Mouse (Mus musculus): ENCODE data around the gene Msgn1. TPM values are rescaled to one million over a fixed set of nuclear protein-coding genes. Genes with fewer than 3 reads are reported as not detected.

The Msgn1 gene
- not detected in 2 replicates for polyA plus RNA-seq (2016; fragmentation: Nextera tagmentation; extraction: Ambion mirVana)

DNA sequence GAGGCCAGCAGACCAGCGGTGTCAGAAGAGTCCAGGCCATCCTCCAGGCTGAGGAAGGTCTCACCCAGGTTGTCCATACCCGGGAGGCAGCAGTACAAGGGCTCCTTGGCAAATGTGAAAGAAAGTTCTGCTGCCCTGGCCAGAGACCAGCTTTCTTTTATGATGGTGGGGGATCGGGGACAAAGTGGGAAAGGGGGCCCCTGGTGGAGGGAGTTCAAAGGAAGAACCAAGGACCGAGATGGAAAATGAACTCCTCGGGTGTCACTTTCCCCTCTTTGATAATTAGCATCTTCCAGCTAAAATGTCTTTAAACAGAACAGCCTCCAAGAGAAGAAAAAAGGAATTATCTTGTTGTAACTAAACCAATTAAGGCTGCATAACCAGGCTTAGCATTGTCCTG, at the start of gene Msgn1:
Gene Msgn1 (minus strand): TSS at position 101 of the 400 bp plus-strand sequence.
- H3K9me3 ChIP-seq = no peaks in the 10 kb centered on the region
- peaks cover 9% of the 10 kb centered on the region; the same call in 1 of the 2 replicates for H3K27me3 ChIP-seq (ENCODE audit: poor library complexity, severe bottlenecking)
- DNase-seq (ENCODE audit: extremely low spot score, low spot score) = no peak
- 43% methylated on average over 5 of the region's 5 CpGs for WGBS
- peaks cover 26% of the 10 kb centered on the region for H3K4me1 ChIP-seq
- no peaks in the 10 kb centered on the region for H3K36me3 ChIP-seq (replicated peaks)
- no peak within 1 kb of the TSS for H3K4me3 ChIP-seq
- H3K27ac ChIP-seq = peak within 1 kb of the TSS; percentile 57; the same call in 1 of the 2 replicates

DNA sequence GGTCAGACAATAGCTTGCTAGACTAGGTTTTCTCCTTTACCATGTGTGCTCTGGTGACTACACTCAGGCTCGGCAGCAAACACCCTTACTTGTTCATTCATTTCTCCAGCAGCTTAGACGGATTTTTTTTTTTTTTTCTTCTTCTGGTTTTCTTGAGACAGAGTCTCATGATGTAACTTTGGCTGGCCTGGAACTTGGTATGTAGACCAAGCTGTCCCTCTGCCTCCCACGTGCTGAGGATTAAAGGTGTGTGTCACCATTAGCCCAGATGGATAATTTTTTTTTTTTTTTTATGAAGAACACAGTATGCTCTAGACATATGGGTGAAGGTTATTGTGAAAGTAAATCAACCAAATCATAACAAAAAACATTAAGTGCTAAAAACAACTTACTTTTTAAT, 41.5 kb upstream of the Msgn1 start:
- no peak overlapping the region for H3K4me3 ChIP-seq
- 78% methylated on average over 3 of the region's 3 CpGs for WGBS
- H3K27ac ChIP-seq = no peak overlapping the region
- peaks cover 86% of the 10 kb centered on the region for H3K36me3 ChIP-seq (replicated peaks)
- no peaks in the 10 kb centered on the region for H3K27me3 ChIP-seq (ENCODE audit: poor library complexity, severe bottlenecking)
- DNase-seq (ENCODE audit: extremely low spot score, low spot score) = no peak
- H3K9me3 ChIP-seq = no peaks in the 10 kb centered on the region
- no peaks in the 10 kb centered on the region for H3K4me1 ChIP-seq

DNA sequence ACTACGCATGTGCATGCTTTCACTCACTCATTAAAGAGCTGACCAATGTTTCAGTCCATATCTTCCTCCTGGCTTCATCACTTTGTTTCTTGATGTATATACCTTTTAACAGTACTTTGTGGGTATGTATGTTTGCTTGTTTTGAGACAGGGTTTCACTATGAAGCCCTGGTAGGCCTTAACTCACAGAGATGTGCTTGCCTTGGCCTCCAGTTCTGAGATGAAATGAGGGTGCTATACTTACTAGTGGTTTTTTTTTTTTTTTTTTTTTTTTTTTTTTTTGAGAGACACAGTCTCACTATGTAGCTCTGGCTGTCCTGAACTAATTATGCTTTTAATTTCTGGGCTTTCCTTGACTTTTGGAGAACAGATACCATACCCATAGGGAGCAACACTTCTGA, 38.7 kb upstream of the Msgn1 start:
- DNase-seq (ENCODE audit: extremely low spot score, low spot score) = no peak
- no peaks in the 10 kb centered on the region for H3K9me3 ChIP-seq
- no peak overlapping the region for H3K27ac ChIP-seq
- no peak overlapping the region for H3K4me3 ChIP-seq
- H3K27me3 ChIP-seq (ENCODE audit: poor library complexity, severe bottlenecking) = no peaks in the 10 kb centered on the region
- WGBS = 100% methylated on average over 1 of the region's 1 CpGs
- H3K36me3 ChIP-seq (replicated peaks) = peaks cover 76% of the 10 kb centered on the region
- no peaks in the 10 kb centered on the region for H3K4me1 ChIP-seq

DNA sequence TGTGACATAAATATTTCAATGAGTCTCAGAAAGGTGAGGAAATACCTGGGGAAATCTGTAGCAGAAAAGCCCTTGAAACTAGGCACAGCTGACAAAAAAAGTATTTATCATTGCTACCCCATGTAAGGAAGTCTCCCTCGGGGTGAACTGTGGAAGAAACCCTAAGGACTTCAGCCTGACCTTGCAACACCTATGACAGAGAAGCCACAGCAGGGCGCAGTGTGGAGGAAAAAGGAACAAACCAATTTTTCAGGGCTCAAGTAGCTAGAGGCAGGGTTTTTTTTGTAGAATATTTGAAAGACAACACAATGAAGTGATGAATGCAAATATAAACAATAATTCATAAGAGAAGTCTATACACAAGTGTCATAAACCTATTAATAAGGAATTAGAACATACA, 27.2 kb upstream of the Msgn1 start:
- Histone ChIP-seq H3K4me1 (no peaks in the 10 kb centered on the region), H3K4me3 (no peak overlapping the region), H3K27me3 (ENCODE audit: poor library complexity, severe bottlenecking) (no peaks in the 10 kb centered on the region), H3K36me3 (replicated peaks) (peaks cover 29% of the 10 kb centered on the region), H3K9me3 (no peaks in the 10 kb centered on the region), H3K27ac (no peak overlapping the region)
- WGBS = 83% methylated on average over 2 of the region's 2 CpGs
- no peak for DNase-seq (ENCODE audit: extremely low spot score, low spot score)

DNA sequence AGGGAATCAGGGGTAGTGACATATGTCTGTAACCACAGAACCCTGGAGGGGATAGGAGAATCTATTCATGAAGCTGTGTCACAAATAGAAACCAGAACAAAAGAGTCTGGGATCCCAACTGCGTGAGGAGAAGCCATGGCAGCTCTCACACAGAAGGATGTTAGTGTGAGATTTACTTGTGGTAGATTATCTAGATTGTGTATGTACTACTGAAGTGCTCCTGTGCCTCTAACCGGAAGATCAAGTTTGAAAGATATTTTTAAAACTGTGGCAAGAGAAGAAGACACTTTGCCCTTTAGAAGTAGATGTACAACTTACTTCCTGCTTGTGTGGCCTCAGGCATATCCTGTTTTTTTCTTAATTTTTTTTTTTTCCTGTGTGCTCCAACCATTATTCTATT, 21.5 kb upstream of the Msgn1 start:
- H3K27me3 ChIP-seq (ENCODE audit: poor library complexity, severe bottlenecking) = no peaks in the 10 kb centered on the region

DNA sequence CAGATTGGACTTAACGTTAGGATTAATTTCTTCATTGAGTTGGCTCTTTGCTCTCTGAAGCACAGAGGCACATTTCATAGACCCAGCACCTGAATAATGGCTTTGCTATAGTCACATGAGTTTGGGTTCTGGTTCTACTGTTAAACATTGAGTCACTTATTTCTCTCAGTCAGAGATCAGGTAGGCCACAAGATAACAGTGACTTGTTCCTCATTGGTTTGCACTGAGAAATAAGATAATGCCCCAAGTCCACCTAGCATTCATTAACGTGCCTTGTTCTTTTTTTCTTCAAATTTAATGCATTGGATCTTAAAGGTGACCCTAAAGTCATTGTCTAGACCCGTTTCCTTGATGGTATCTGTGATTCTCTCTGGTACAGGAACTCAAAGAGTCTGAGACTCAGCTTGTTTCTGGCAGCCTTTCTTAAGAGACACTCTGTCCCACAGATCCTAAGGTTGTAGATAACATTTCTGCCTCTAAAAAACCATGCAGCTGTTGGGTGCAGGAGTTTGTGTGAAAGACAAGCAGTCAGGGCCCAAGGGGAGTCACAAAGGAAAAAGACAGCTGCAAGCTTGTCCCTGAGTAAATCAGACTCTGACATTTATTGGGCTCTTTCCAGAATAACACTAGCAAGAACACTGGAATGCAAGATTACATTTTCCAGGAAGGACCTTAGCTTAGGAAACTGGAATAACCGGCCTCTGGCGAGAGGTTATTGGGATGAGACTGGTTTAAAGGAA, 17.9 kb upstream of the Msgn1 start:
- Histone ChIP-seq H3K4me3 (no peak overlapping the region), H3K27ac (no peak overlapping the region), H3K36me3 (replicated peaks) (no peaks in the 10 kb centered on the region), H3K27me3 (ENCODE audit: poor library complexity, severe bottlenecking) (no peaks in the 10 kb centered on the region), H3K9me3 (no peaks in the 10 kb centered on the region), H3K4me1 (peaks cover 17% of the 10 kb centered on the region)
- WGBS = 88% methylated on average over 5 of the region's 5 CpGs
- no peak for DNase-seq (ENCODE audit: extremely low spot score, low spot score)

More for the DNA sequence above, 21.5 kb upstream of the Msgn1 start:
- Histone ChIP-seq H3K4me3 (no peak overlapping the region), H3K9me3 (no peaks in the 10 kb centered on the region), H3K4me1 (no peaks in the 10 kb centered on the region), H3K36me3 (replicated peaks) (no peaks in the 10 kb centered on the region), H3K27ac (no peak overlapping the region)
- 85% methylated on average over 2 of the region's 2 CpGs for WGBS
- no peak for DNase-seq (ENCODE audit: extremely low spot score, low spot score)

DNA sequence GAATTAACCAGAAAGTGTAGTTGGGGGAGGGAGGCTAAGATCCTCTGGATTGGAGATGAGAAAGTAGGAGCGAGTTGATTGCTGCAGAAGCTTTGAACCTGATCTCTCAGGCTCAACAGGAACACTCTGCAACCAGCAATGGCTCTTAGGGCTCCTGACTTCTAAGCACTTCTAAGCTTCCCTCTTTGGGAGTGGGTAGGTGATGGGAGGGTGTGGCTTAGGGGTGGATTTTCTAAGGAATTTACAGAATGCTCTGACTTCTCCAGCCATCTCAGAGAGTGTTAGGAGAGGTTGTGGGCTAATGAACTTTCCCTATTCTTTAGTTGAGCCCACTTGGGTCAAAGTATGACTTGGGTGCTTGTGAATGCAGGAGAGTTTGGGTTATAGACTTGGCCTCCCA, 17.4 kb upstream of the Msgn1 start:
- DNase-seq (ENCODE audit: extremely low spot score, low spot score) = no peak
- Histone ChIP-seq H3K9me3 (no peaks in the 10 kb centered on the region), H3K27me3 (ENCODE audit: poor library complexity, severe bottlenecking) (no peaks in the 10 kb centered on the region), H3K36me3 (replicated peaks) (no peaks in the 10 kb centered on the region), H3K4me3 (no peak overlapping the region), H3K27ac (no peak overlapping the region), H3K4me1 (peaks cover 22% of the 10 kb centered on the region)
- WGBS = 25% methylated on average over 1 of the region's 1 CpGs

DNA sequence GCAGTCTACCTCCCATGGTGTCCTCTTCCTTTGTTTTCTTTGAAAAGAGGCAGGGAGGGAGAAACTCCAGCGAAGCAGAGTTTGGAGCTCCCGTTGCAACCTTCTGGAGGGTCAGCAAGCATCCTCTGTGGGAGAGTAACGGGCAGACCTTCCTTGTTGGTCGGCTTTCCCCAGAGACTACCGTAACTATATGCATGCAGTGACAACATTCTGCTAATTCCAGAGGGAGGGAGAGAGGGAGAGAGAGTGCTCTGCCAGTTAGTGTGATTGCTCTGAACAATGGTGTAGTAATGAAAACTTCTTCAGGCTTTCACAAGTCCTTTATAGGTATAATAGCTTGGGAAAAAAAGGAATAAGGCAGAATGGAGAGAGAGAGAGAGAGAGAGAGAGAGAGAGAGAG, 15.9 kb upstream of the Msgn1 start:
- Histone ChIP-seq H3K4me3 (no peak overlapping the region), H3K27me3 (ENCODE audit: poor library complexity, severe bottlenecking) (no peaks in the 10 kb centered on the region), H3K36me3 (replicated peaks) (no peaks in the 10 kb centered on the region), H3K4me1 (peaks cover 22% of the 10 kb centered on the region), H3K27ac (0 out of 2 replicates have a peak overlapping the region, but pooled peaks have one; percentile 30), H3K9me3 (no peaks in the 10 kb centered on the region)
- 5% methylated on average over 5 of the region's 5 CpGs for WGBS
- no peak for DNase-seq (ENCODE audit: extremely low spot score, low spot score)

DNA sequence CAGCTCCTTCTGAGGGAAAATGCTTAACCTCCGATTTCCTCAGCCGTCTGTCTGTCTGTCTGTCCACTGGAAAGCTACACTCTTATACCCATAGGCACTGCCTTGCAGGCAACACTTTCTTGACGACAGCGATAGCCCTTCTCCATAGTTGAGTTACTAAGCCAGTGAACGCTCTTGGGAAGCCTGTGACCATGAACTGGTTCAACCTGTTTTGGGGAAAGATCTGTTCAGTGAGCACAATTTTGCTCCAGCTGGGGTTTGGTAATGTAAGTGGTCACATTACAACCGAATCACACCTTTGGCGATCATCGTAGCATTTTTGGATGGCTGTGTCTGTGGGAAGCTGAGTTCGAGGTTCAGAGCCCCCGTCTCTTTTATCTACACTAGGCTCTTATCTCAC, 14.3 kb upstream of the Msgn1 start:
- H3K27me3 ChIP-seq (ENCODE audit: poor library complexity, severe bottlenecking) = no peaks in the 10 kb centered on the region
- WGBS = 91% methylated on average over 10 of the region's 10 CpGs

DNA sequence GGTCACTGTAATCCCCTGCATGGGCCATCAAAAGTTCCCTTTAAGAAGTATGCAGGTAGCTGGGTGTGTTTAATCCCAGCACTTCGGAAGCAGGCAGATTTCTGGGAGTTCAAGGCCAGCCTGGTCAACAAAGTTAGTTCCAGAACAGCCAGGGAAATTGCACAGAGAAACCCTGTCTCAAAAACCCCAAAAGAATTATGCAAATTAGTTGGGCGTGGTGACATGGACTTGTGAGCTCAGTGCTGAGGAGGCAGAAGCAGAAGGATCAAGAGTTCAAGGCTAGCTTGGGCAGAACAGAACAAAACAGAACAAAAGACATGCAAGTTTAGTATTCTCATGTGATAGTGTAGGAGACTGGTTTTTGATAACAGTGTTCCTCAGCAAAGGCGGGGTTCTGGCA, 13.8 kb upstream of the Msgn1 start:
- Histone ChIP-seq H3K27ac (0 out of 2 replicates have a peak overlapping the region, but pooled peaks have one; percentile 15), H3K9me3 (no peaks in the 10 kb centered on the region), H3K36me3 (replicated peaks) (no peaks in the 10 kb centered on the region), H3K27me3 (ENCODE audit: poor library complexity, severe bottlenecking) (no peaks in the 10 kb centered on the region), H3K4me1 (peaks cover 26% of the 10 kb centered on the region), H3K4me3 (no peak overlapping the region)
- WGBS = 59% methylated on average over 3 of the region's 3 CpGs
- DNase-seq (ENCODE audit: extremely low spot score, low spot score) = no peak

More for the DNA sequence above, 14.3 kb upstream of the Msgn1 start:
- Histone ChIP-seq H3K36me3 (replicated peaks) (no peaks in the 10 kb centered on the region), H3K9me3 (no peaks in the 10 kb centered on the region), H3K27ac (no peak overlapping the region), H3K4me1 (peaks cover 23% of the 10 kb centered on the region), H3K4me3 (no peak overlapping the region)
- DNase-seq (ENCODE audit: extremely low spot score, low spot score) = no peak

DNA sequence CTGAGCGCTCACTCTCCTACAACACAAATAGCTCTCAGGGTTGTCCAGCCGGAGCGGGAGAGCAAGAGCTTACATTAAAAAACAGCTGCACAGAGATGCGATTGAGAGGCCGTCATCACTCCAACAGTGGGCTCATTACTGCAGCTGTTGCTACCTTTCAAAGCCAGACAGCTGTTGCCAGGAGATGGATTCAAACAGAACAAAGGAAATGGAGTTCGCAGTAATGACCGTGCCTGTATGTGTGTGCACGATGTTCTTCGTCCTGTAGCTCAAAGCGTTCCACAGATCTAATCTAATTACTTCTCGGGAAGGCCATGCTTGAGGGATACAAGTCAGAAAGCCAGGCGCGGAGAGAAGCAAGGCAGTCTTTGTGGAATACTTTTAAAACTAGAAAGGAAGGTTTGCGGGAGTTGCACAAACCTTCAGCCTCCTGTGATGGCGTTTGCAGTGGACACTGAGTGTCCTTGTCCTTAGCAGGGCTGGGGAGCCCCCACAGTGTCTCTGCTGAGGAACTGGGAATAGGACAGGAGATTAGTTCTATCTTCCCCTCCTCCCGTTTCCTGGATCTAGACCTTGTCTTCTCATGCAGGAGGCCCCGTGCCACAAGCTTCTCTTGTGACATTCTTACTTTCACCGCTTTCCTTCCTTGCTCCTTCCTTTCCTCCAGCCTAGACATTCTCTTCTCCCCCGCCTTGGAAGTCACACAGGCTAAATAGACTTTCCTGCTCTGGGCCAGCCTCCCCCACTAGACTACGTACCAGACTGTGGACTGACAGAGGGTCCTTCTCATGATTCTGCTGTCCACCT, 13.0 kb upstream of the Msgn1 start:
- DNase-seq (ENCODE audit: extremely low spot score, low spot score) = no peak
- no peak overlapping the region for H3K4me3 ChIP-seq
- H3K4me1 ChIP-seq = peaks cover 26% of the 10 kb centered on the region
- no peaks in the 10 kb centered on the region for H3K27me3 ChIP-seq (ENCODE audit: poor library complexity, severe bottlenecking)
- no peaks in the 10 kb centered on the region for H3K36me3 ChIP-seq (replicated peaks)
- no peaks in the 10 kb centered on the region for H3K9me3 ChIP-seq
- peak overlapping the region; percentile 61 for H3K27ac ChIP-seq
- WGBS = 65% methylated on average over 20 of the region's 20 CpGs

DNA sequence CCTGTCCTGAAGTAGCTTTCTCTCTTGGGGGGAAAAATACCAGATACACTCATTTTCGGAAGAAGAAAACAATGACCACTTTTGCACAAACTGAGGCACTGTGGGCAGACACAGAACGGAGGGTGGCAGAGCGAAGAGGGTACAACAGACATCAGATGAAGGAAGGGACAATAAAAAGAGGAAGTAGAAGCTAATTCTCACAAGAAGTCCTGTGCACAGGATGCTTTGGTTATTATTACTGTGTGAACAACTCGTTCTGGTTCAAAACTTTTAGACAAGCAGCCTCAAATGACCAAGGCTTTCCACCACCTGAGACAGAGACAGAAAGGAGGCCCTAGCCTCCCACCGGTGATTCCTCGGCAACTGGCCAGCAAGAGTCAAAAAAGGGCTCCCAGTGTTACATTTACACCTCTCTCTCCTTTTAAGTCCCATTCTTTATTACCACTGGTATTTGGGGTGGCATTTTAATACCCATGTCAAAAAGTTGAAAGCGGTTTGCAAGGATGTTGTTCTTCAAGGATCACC, 9.0 kb upstream of the Msgn1 start:
- Histone ChIP-seq H3K36me3 (replicated peaks) (no peaks in the 10 kb centered on the region), H3K27me3 (ENCODE audit: poor library complexity, severe bottlenecking) (no peaks in the 10 kb centered on the region), H3K27ac (no peak overlapping the region), H3K4me3 (no peak overlapping the region), H3K9me3 (no peaks in the 10 kb centered on the region), H3K4me1 (peaks cover 20% of the 10 kb centered on the region)
- 88% methylated on average over 7 of the region's 7 CpGs for WGBS
- no peak for DNase-seq (ENCODE audit: extremely low spot score, low spot score)

DNA sequence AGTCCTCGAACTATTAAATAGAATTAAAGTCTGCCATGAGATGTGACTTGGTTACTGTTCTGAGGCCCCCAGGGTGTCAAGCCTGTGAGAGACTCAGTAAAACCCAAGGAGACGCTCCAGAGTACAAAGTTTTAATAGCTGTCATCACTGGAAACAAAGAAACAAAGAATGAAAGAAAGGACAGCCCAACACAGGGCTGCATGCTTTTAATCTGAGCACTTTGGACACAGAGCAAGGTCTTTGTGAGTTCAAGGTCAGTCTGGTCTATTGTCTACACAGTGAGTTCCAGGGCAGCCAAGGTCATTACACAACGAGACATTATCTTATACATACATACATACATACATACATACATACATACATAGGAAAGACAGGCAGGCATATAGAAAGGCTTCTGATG, 7.7 kb upstream of the Msgn1 start:
- peaks cover 10% of the 10 kb centered on the region for H3K4me1 ChIP-seq
- no peaks in the 10 kb centered on the region for H3K9me3 ChIP-seq
- no peak overlapping the region for H3K27ac ChIP-seq
- DNase-seq (ENCODE audit: extremely low spot score, low spot score) = no peak
- H3K27me3 ChIP-seq (ENCODE audit: poor library complexity, severe bottlenecking) = no peaks in the 10 kb centered on the region
- H3K4me3 ChIP-seq = no peak overlapping the region
- 72% methylated on average over 3 of the region's 3 CpGs for WGBS
- no peaks in the 10 kb centered on the region for H3K36me3 ChIP-seq (replicated peaks)
